Mouse (Mus musculus) bone marrow macrophage, adult 2 months (primary cell): ENCODE results near the gene Ugt1a6b. TPM values are rescaled to one million over a fixed set of nuclear protein-coding genes. Genes with fewer than 3 reads are reported as not detected.

ENCODE experiments used
- H3K27ac ChIP-seq: 2 replicates; pipeline ENCODE4 v1.5.1; 2012; ENCODE audit warnings: low read depth, low read length; ENCODE audit not compliant: insufficient read depth
- H3K4me1 ChIP-seq: 2 replicates; pipeline ENCODE4 v1.6.1; 2012; ENCODE audit warnings: low read length; ENCODE audit not compliant: control insufficient read depth, insufficient read depth
- H3K4me3 ChIP-seq: 2 replicates; pipeline ENCODE4 v1.5.1; 2012; ENCODE audit warnings: mild to moderate bottlenecking, low read length, moderate library complexity; ENCODE audit not compliant: insufficient read depth
- CTCF ChIP-seq: IDR thresholded peaks from 2 replicates; pipeline ENCODE4 v1.5.1; 2012; ENCODE audit warnings: low read depth, mild to moderate bottlenecking, low read length, moderate library complexity
- POLR2A ChIP-seq: IDR thresholded peaks from 2 replicates; pipeline ENCODE4 v1.6.1; 2012; ENCODE audit warnings: mild to moderate bottlenecking, low read depth, low read length, borderline replicate concordance
- polyA plus RNA-seq: library from polyadenylated mRNA; stranded (reverse); fragments of >200 nt; gene quantifications from 2 replicates; pipeline ENCODE4 v1.2.4, GENCODE M21; 2012; ENCODE audit not compliant: missing spikeins, insufficient read depth, insufficient read length

The Ugt1a6b gene
- polyA plus RNA-seq, 1 experiment, result 23.8 TPM

GRCm38 (mm10) chr1:88233421-88234247, 130.6 kb downstream of the Ugt1a6b start:
- Histone ChIP-seq H3K4me1 (no peaks in the 10 kb centered on the region), H3K4me3 (no peak overlapping the region), H3K27ac (no peak overlapping the region)
- TF ChIP-seq CTCF (no peak), POLR2A (no peak)

DNA sequence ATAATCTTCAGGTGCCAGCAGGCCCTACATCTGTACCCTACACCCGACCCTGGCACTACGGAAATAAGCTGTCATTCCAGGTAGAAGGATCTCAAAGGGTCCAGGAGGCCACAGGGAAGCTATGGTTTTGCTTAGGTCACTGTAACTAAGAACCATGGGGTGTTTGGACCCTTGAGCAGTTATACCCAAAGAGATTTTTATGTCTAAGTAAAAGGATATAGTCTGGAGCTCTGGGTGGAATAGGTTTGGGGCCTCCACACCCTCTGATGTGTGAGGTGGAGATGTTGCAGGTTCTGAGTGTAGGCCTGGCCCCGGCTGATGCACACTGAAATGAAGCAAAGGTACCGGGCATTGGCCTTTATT, 131.2 kb downstream of the Ugt1a6b start:
- Histone ChIP-seq H3K27ac (no peak overlapping the region), H3K4me1 (no peaks in the 10 kb centered on the region), H3K4me3 (no peak overlapping the region)
- TF ChIP-seq POLR2A (no peak), CTCF (no peak)

DNA sequence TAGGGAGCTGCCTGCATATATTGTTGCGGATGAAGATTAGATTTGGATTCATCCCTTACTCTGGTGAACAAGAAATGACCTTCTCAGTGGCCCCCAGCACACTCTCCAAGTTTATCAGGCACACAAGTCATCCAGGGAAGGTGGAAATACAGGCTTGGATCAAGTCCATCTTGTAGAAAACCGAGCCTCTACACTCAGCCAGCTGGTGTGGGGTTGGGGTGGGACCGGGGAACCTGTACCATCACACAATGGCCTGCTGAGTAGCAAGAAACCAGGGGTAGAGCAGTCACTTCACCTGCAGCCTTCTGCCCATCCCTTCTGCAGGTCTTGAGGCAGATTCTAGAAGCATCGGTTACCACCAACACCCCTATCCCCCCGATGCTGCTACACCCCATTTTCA, 131.6 kb downstream of the Ugt1a6b start:
- Histone ChIP-seq H3K27ac (no peak overlapping the region), H3K4me1 (no peaks in the 10 kb centered on the region), H3K4me3 (no peak overlapping the region)
- TF ChIP-seq CTCF, result no peak
- TF ChIP-seq POLR2A, result no peak

- TF ChIP-seq CTCF (no peak), POLR2A (no peak)
- Histone ChIP-seq H3K4me1 (no peaks in the 10 kb centered on the region), H3K4me3 (no peak overlapping the region), H3K27ac (no peak overlapping the region)
Measured at GRCm38 (mm10) chr1:88235046-88235893, 132.2 kb downstream of the Ugt1a6b start.

GRCm38 (mm10) chr1:88235894-88236415, 132.9 kb downstream of the Ugt1a6b start:
- H3K4me3 ChIP-seq, result no peak overlapping the region
- TF ChIP-seq CTCF, result no peak
- TF ChIP-seq POLR2A, result no peak

DNA sequence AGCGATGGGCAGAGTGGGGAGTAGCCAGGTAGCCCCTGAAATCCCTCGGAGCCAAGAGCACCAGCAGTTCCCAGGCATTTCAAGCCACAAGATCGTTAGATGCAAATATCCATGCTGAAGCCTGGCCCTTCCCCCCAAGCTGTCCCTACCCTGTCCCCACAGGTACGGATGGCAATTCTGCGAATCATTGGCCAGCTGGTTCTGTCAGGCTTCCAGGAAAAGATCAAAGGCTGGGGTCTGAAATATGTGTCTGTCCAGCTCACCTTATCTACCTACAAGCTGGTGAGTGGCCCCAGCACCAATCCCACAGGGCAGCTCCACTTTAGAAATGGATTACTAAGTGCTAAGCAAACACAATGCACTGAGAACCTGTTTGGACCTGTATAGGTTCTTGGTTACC, 134.3 kb downstream of the Ugt1a6b start:
- Histone ChIP-seq H3K4me3 (no peak overlapping the region), H3K4me1 (no peaks in the 10 kb centered on the region), H3K27ac (no peak overlapping the region)
- no peak for TF ChIP-seq POLR2A
- TF ChIP-seq CTCF, result no peak

More at GRCm38 (mm10) chr1:88235894-88236415, 132.9 kb downstream of the Ugt1a6b start:
- Histone ChIP-seq H3K4me1 (no peaks in the 10 kb centered on the region), H3K27ac (no peak overlapping the region)

- Histone ChIP-seq H3K4me1 (no peaks in the 10 kb centered on the region), H3K27ac (no peak overlapping the region), H3K4me3 (no peak overlapping the region)
- TF ChIP-seq POLR2A (no peak), CTCF (no peak)
Measured at GRCm38 (mm10) chr1:88238771-88239170, 135.7 kb downstream of the Ugt1a6b start.

- Histone ChIP-seq H3K27ac (no peak overlapping the region), H3K4me3 (no peak overlapping the region), H3K4me1 (no peaks in the 10 kb centered on the region)
- TF ChIP-seq POLR2A (no peak), CTCF (no peak)
Measured at GRCm38 (mm10) chr1:88240072-88240471, 137.0 kb downstream of the Ugt1a6b start.

DNA sequence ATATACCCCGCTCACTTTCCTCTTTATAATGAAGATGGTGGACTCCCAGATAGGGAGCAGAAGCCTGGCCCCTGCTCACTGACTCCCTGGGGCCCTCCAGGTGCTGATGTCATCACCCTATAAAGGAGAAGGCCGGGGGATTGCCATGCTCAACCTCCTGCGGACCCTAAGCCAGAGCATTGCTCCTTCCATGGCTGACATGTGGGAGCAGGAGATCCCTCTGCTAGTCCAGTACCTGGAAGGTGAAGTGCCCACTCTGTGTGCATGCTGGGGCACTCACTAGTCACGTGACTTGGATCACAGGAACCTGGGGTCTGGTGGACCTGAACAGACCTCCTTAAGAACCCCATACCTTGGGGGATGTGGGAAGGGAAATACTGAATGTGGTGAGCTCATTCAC, 137.5 kb downstream of the Ugt1a6b start:
- H3K27ac ChIP-seq, result no peak overlapping the region
- TF ChIP-seq CTCF (no peak), POLR2A (no peak)
- H3K4me1 ChIP-seq, result no peaks in the 10 kb centered on the region
- H3K4me3 ChIP-seq, result no peak overlapping the region

- no peak overlapping the region for H3K4me3 ChIP-seq
- H3K4me1 ChIP-seq, result no peaks in the 10 kb centered on the region
- TF ChIP-seq CTCF (no peak), POLR2A (no peak)
- no peak overlapping the region for H3K27ac ChIP-seq
Measured at GRCm38 (mm10) chr1:88243861-88244260, 140.8 kb downstream of the Ugt1a6b start.
